Mouse (Mus musculus): ENCODE measurements at regions not wholly inside any gene's neighbourhood (a gene's known extent, or its start where the extent isn't known, plus 50 kb on each side); places are given as distances from the start of the nearest gene placed in this dataset.
"Not testable (repeated sequence)": the region's sequence is repeated elsewhere in the genome, so short reads cannot be mapped to it uniquely, and the experiment has no call there.

- H3K4me1 ChIP-seq (ENCODE audit: control insufficient read depth, insufficient read depth, low read length): peaks cover 2% of the 10 kb centered on the region; the same call in 1 of the 2 replicates
- H3K4me3 ChIP-seq (ENCODE audit: insufficient read depth, low read length): no peak overlapping the region
- TF ChIP-seq CTCF (IDR thresholded peaks at IDR 0.05; ENCODE audit: low read depth, low read length): no peak
- TF ChIP-seq POLR2A (IDR thresholded peaks at IDR 0.05; ENCODE audit: borderline replicate concordance, low read depth, low read length): no peak
- no peak overlapping the region for H3K27ac ChIP-seq (ENCODE audit: insufficient read depth, low read depth, low read length)
Measured at GRCm38 (mm10) chr13:52250371-52250770, 280.7 kb downstream of the Diras2 start.

GRCm38 (mm10) chr13:52252303-52252702, 278.8 kb downstream of the Diras2 start:
- no peak for TF ChIP-seq POLR2A (IDR thresholded peaks at IDR 0.05; ENCODE audit: borderline replicate concordance, low read depth, low read length)
- TF ChIP-seq CTCF (IDR thresholded peaks at IDR 0.05; ENCODE audit: low read depth, low read length): no peak
- Histone ChIP-seq H3K27ac (ENCODE audit: insufficient read depth, low read depth, low read length) (no peak overlapping the region), H3K4me1 (ENCODE audit: control insufficient read depth, insufficient read depth, low read length) (peaks cover 2% of the 10 kb centered on the region; the same call in 1 of the 2 replicates), H3K4me3 (ENCODE audit: insufficient read depth, low read length) (no peak overlapping the region)

GRCm38 (mm10) chr13:52252726-52253125, 278.4 kb downstream of the Diras2 start:
- not testable (repeated sequence) for H3K4me3 ChIP-seq (ENCODE audit: insufficient read depth, low read length); H3K27ac ChIP-seq (ENCODE audit: insufficient read depth, low read depth, low read length); H3K4me1 ChIP-seq (ENCODE audit: control insufficient read depth, insufficient read depth, low read length)

- Histone ChIP-seq H3K4me3 (ENCODE audit: insufficient read depth, low read length) (no peak overlapping the region), H3K27ac (ENCODE audit: insufficient read depth, low read depth, low read length) (no peak overlapping the region), H3K4me1 (ENCODE audit: control insufficient read depth, insufficient read depth, low read length) (peaks cover 5% of the 10 kb centered on the region)
- TF ChIP-seq CTCF (IDR thresholded peaks at IDR 0.05; ENCODE audit: low read depth, low read length): peak; percentile 89
- TF ChIP-seq POLR2A (IDR thresholded peaks at IDR 0.05; ENCODE audit: borderline replicate concordance, low read depth, low read length): no peak
Measured at GRCm38 (mm10) chr13:52253138-52253537, 277.9 kb downstream of the Diras2 start.

GRCm38 (mm10) chr13:52254185-52254584, 276.9 kb downstream of the Diras2 start:
- Histone ChIP-seq H3K4me3 (ENCODE audit: insufficient read depth, low read length) (no peak overlapping the region), H3K4me1 (ENCODE audit: control insufficient read depth, insufficient read depth, low read length) (peaks cover 12% of the 10 kb centered on the region), H3K27ac (ENCODE audit: insufficient read depth, low read depth, low read length) (no peak overlapping the region)
- TF ChIP-seq CTCF (IDR thresholded peaks at IDR 0.05; ENCODE audit: low read depth, low read length): peak; percentile 38
- no peak for TF ChIP-seq POLR2A (IDR thresholded peaks at IDR 0.05; ENCODE audit: borderline replicate concordance, low read depth, low read length)

- Histone ChIP-seq H3K4me1 (ENCODE audit: control insufficient read depth, insufficient read depth, low read length) (peaks cover 12% of the 10 kb centered on the region), H3K27ac (ENCODE audit: insufficient read depth, low read depth, low read length) (no peak overlapping the region), H3K4me3 (ENCODE audit: insufficient read depth, low read length) (no peak overlapping the region)
- TF ChIP-seq POLR2A (IDR thresholded peaks at IDR 0.05; ENCODE audit: borderline replicate concordance, low read depth, low read length) (no peak), CTCF (IDR thresholded peaks at IDR 0.05; ENCODE audit: low read depth, low read length) (peak; percentile 26; the same call in 1 of the 2 replicates)
Measured at GRCm38 (mm10) chr13:52255697-52256096, 275.4 kb downstream of the Diras2 start.

- Histone ChIP-seq H3K27ac (ENCODE audit: insufficient read depth, low read depth, low read length) (no peak overlapping the region; the same call in 1 of the 2 replicates), H3K4me3 (ENCODE audit: insufficient read depth, low read length) (no peak overlapping the region), H3K4me1 (ENCODE audit: control insufficient read depth, insufficient read depth, low read length) (peaks cover 10% of the 10 kb centered on the region)
- TF ChIP-seq CTCF (IDR thresholded peaks at IDR 0.05; ENCODE audit: low read depth, low read length) (no peak), POLR2A (IDR thresholded peaks at IDR 0.05; ENCODE audit: borderline replicate concordance, low read depth, low read length) (no peak)
Measured at GRCm38 (mm10) chr13:52258373-52258772, 272.7 kb downstream of the Diras2 start.

- TF ChIP-seq POLR2A (IDR thresholded peaks at IDR 0.05; ENCODE audit: borderline replicate concordance, low read depth, low read length) (no peak), CTCF (IDR thresholded peaks at IDR 0.05; ENCODE audit: low read depth, low read length) (no peak)
- no peak overlapping the region for H3K4me3 ChIP-seq (ENCODE audit: insufficient read depth, low read length)
- peaks cover 8% of the 10 kb centered on the region for H3K4me1 ChIP-seq (ENCODE audit: control insufficient read depth, insufficient read depth, low read length)
- no peak overlapping the region for H3K27ac ChIP-seq (ENCODE audit: insufficient read depth, low read depth, low read length)
Measured at GRCm38 (mm10) chr13:52262949-52263550, 268.0 kb downstream of the Diras2 start.

- peaks cover 4% of the 10 kb centered on the region for H3K4me1 ChIP-seq (ENCODE audit: control insufficient read depth, insufficient read depth, low read length)
- TF ChIP-seq CTCF (IDR thresholded peaks at IDR 0.05; ENCODE audit: low read depth, low read length) (no peak), POLR2A (IDR thresholded peaks at IDR 0.05; ENCODE audit: borderline replicate concordance, low read depth, low read length) (no peak)
- no peak overlapping the region for H3K27ac ChIP-seq (ENCODE audit: insufficient read depth, low read depth, low read length)
- no peak overlapping the region for H3K4me3 ChIP-seq (ENCODE audit: insufficient read depth, low read length)
Measured at GRCm38 (mm10) chr13:52268279-52268678, 262.8 kb downstream of the Diras2 start.

GRCm38 (mm10) chr13:52273502-52274246, 257.4 kb downstream of the Diras2 start:
- TF ChIP-seq CTCF (IDR thresholded peaks at IDR 0.05; ENCODE audit: low read depth, low read length): no peak
- no peak for TF ChIP-seq POLR2A (IDR thresholded peaks at IDR 0.05; ENCODE audit: borderline replicate concordance, low read depth, low read length)
- H3K4me3 ChIP-seq (ENCODE audit: insufficient read depth, low read length): no peak overlapping the region
- no peak overlapping the region for H3K27ac ChIP-seq (ENCODE audit: insufficient read depth, low read depth, low read length)
- H3K4me1 ChIP-seq (ENCODE audit: control insufficient read depth, insufficient read depth, low read length): peaks cover 6% of the 10 kb centered on the region
